Mouse (Mus musculus): ENCODE measurements around the gene Nxf1. TPM values are rescaled to one million over a fixed set of nuclear protein-coding genes. Genes with fewer than 3 reads are reported as not detected.

Nxf1 gene
- total and polyA plus RNA-seq, 3 experiments: 122 to 296 (median 231) TPM

DNA sequence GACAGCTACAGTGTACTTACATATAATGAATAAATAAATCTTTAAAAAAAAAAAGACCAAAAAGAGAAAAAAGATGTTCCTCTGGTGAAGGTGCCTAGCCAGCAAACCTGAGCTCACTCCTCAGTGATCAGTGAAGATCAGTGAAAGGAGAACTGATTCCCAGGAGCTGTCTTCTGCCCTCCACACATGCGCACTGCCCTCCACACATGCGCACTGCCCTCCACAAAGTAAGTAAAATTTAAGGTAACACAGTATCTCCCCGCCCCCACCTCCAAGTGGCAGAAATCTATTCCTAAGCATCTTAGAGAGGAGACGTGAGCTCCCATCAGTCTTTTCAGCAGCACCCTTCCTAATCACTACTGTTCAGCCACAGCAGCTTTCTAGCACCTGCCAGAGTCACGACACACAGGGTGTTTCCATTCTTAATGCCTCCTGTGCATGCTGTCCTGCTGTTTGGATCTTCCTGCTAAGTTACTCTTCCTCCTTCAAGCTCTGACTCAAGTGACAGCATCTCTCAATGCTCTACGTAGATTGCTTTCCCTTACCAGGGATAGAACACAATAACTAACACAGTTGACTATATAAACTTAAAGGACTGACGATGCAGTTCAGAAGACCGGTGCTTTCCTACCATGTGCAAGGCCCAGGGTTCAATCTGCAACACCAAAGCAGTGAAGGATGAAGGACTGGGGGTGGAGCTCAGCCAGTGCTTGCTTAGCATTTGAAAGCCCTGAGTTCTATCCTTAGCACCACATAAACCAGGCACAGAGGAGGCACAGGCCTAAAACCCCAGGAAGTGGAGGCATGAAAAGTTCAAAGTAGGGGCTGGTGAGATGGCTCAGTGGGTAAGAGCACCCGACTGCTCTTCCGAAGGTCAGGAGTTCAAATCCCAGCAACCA is 40.8 kb upstream of the Nxf1 start:
- Histone ChIP-seq H3K27ac (ENCODE audit: control insufficient read depth, low read depth, low read length) (peak overlapping the region; percentile 23), H3K36me3 (ENCODE audit: control insufficient read depth in 1 of 2, insufficient read depth in 2 of 2, low read length in 2 of 2) (peaks cover 9 to 18% of the 10 kb centered on the region in 2 experiments)
- peak; percentile 87 for DNase-seq (ENCODE audit: low read depth, low spot score)
- TF ChIP-seq ZNF384 (IDR thresholded peaks at IDR 0.05; ENCODE audit: low read depth, low read length) (no peak), MYC (IDR thresholded peaks at IDR 0.05; ENCODE audit: low read depth, low read length) (no peak), TCF12 (IDR thresholded peaks at IDR 0.05; ENCODE audit: low read depth, low read length) (no peak), GABPA (IDR thresholded peaks at IDR 0.05; ENCODE audit: low read depth, low read length) (no peak), ELF1 (IDR thresholded peaks at IDR 0.05; ENCODE audit: low read depth, low read length) (0 out of 2 replicates have a peak, but pooled peaks have one; percentile 20), BHLHE40 (IDR thresholded peaks at IDR 0.05; ENCODE audit: borderline replicate concordance, low read depth, low read length) (no peak), NRF1 (IDR thresholded peaks at IDR 0.05; ENCODE audit: insufficient read depth, low read depth, low read length, poor library complexity, severe bottlenecking) (peak; percentile 87), NELFE (IDR thresholded peaks at IDR 0.05; ENCODE audit: low read depth, low read length) (peak; percentile 31; the same call in 1 of the 2 replicates), MEF2A (IDR thresholded peaks at IDR 0.05; ENCODE audit: extremely low read depth, insufficient replicate concordance, low read depth, low read length, poor library complexity, severe bottlenecking) (no peak), E2F4 (IDR thresholded peaks at IDR 0.05; ENCODE audit: borderline replicate concordance, low read depth, low read length) (no peak), CHD1 (IDR thresholded peaks at IDR 0.05; ENCODE audit: low read depth, low read length) (no peak), MAZ (IDR thresholded peaks at IDR 0.05; ENCODE audit: low read depth, low read length) (no peak), GATA1 (IDR thresholded peaks at IDR 0.05; ENCODE audit: low read depth, low read length) (no peak), RAD21 (IDR thresholded peaks at IDR 0.05; ENCODE audit: low read depth, low read length) (no peak), UBTF (IDR thresholded peaks at IDR 0.05; ENCODE audit: borderline replicate concordance, insufficient read depth, low read depth, low read length) (no peak), MAFK (IDR thresholded peaks at IDR 0.05; ENCODE audit: borderline replicate concordance, low read depth, low read length) (no peak), ZKSCAN1 (IDR thresholded peaks at IDR 0.05; ENCODE audit: low read depth, low read length) (no peak), MAX (IDR thresholded peaks at IDR 0.05; ENCODE audit: low read length) (peak; percentile 61), USF2 (IDR thresholded peaks at IDR 0.05; ENCODE audit: borderline replicate concordance in 1 of 2, insufficient read depth in 1 of 2, low read depth in 1 of 2, low read length in 2 of 2) (no peak), EP300 (IDR thresholded peaks at IDR 0.05; ENCODE audit: low read depth in 1 of 2, low read length in 2 of 2) (no peak), MYB (IDR thresholded peaks at IDR 0.05; ENCODE audit: low read depth, low read length) (no peak), HCFC1 (IDR thresholded peaks at IDR 0.05; ENCODE audit: low read depth, low read length) (peak; percentile 44; the same call in 1 of the 2 replicates), ZC3H11A (IDR thresholded peaks at IDR 0.05; ENCODE audit: low read depth, low read length) (no peak), ETS1 (IDR thresholded peaks at IDR 0.05; ENCODE audit: low read depth, low read length) (no peak), KAT2A (conservative IDR thresholded peaks at IDR 0.05; ENCODE audit: low read depth, low read length) (no peak), JUND (IDR thresholded peaks at IDR 0.05; ENCODE audit: low read depth, low read length) (no peak), POLR2A (IDR thresholded peaks at IDR 0.05; ENCODE audit: control insufficient read depth in 1 of 2, insufficient read depth in 1 of 2, low read depth in 1 of 2, low read length in 2 of 2, poor library complexity in 1 of 2) (no peak), TAL1 (IDR thresholded peaks at IDR 0.05; ENCODE audit: low read length) (peak; percentile 36; the same call in 1 of the 2 replicates), POLR2AphosphoS2 (IDR thresholded peaks at IDR 0.05; ENCODE audit: low read length) (no peak), SMC3 (IDR thresholded peaks at IDR 0.05; ENCODE audit: low read depth, low read length) (no peak), SIN3A (IDR thresholded peaks at IDR 0.05; ENCODE audit: low read length) (peak; percentile 42; the same call in 1 of the 2 replicates), MXI1 (IDR thresholded peaks at IDR 0.05; ENCODE audit: low read depth, low read length) (peak; percentile 43; the same call in 1 of the 2 replicates), RCOR1 (IDR thresholded peaks at IDR 0.05; ENCODE audit: low read depth, low read length) (no peak), ZMIZ1 (IDR thresholded peaks at IDR 0.05; ENCODE audit: low read depth, low read length) (no peak), CTCF (IDR thresholded peaks at IDR 0.05 in 2 of 3, conservative IDR thresholded peaks at IDR 0.05 in 1 of 3; ENCODE audit: control insufficient read depth in 1 of 3, insufficient read depth in 1 of 3, low read depth in 2 of 3, low read length in 3 of 3, poor library complexity in 1 of 3, severe bottlenecking in 1 of 3) (no peak)

More for the DNA sequence above, 40.8 kb upstream of the Nxf1 start:
- Histone ChIP-seq H3K4me1 (ENCODE audit: control insufficient read depth in 1 of 2, insufficient read depth in 2 of 2, low read length in 2 of 2) (peaks cover 4 to 21% of the 10 kb centered on the region in 2 experiments; a peak in 3 of 4 replicates), H3K79me2 (ENCODE audit: control insufficient read depth, insufficient read depth, low read length, poor library complexity) (peaks cover 24% of the 10 kb centered on the region), H3K9me3 (replicated peaks; ENCODE audit: insufficient read depth, low read length) (no peaks in the 10 kb centered on the region), H3K27me3 (ENCODE audit: control insufficient read depth in 1 of 2, insufficient read depth in 2 of 2, low read length in 2 of 2) (no peaks in the 10 kb centered on the region), H3K4me3 (ENCODE audit: control insufficient read depth in 1 of 2, insufficient read depth in 1 of 2, low read depth in 2 of 2, low read length in 2 of 2) (no peak overlapping the region), H3K9ac (ENCODE audit: control insufficient read depth, low read depth, low read length, poor library complexity, severe bottlenecking) (peak overlapping the region; percentile 1; the same call in 1 of the 2 replicates)

Data from MEL (cell line).